Mouse (Mus musculus) lung, postnatal 0 days (tissue): Measurements from ENCODE around the gene Rtbdn. TPM values are rescaled to one million over a fixed set of nuclear protein-coding genes. Genes with fewer than 3 reads are reported as not detected.

Source experiments
- ATAC-seq: fragments of 200-750 bp; cut with Nextera tagmentation; 2 replicates; pipeline ENCODE4 v1.8.0; 2017; ENCODE audit warnings: moderate library complexity
- DNase-seq: peaks from one replicate; pipeline ENCODE4 v3.0.0-alpha.2; 2016; ENCODE audit warnings: low spot score
- H3K27ac ChIP-seq: fragments of 300-500 bp; sonication (generic); 2 replicates; pipeline ENCODE4 v1.5.1; 2014; ENCODE audit warnings: antibody characterized with exemption, mild to moderate bottlenecking, low read length, mixed read lengths
- H3K27me3 ChIP-seq: fragments of 300-500 bp; sonication (generic); replicated peaks from 2 replicates; pipeline ENCODE4 v1.6.1; 2014; ENCODE audit warnings: low read length, mixed read lengths; ENCODE audit not compliant: insufficient read depth
- H3K36me3 ChIP-seq: fragments of 300-500 bp; sonication (generic); 2 replicates; pipeline ENCODE4 v1.6.1; 2014; ENCODE audit warnings: low read length, mixed read lengths; ENCODE audit not compliant: insufficient read depth
- H3K4me1 ChIP-seq: fragments of 300-500 bp; sonication (generic); 2 replicates; pipeline ENCODE4 v1.6.1; 2014; ENCODE audit warnings: antibody characterized with exemption, low read depth, low read length, mixed read lengths; ENCODE audit not compliant: insufficient read depth
- H3K4me2 ChIP-seq: fragments of 300-500 bp; sonication (generic); replicated peaks from 2 replicates; pipeline ENCODE4 v1.6.1; 2014; ENCODE audit warnings: low read depth, mild to moderate bottlenecking, low read length, moderate library complexity, mixed read lengths
- H3K4me3 ChIP-seq: fragments of 300-500 bp; sonication (generic); 2 replicates; pipeline ENCODE4 v1.5.1; 2014; ENCODE audit warnings: low read depth, low read length
- H3K9ac ChIP-seq: fragments of 300-500 bp; sonication (generic); replicated peaks from 2 replicates; pipeline ENCODE4 v1.6.1; 2014; ENCODE audit warnings: low read depth, mild to moderate bottlenecking
- H3K9me3 ChIP-seq: fragments of 300-500 bp; sonication (generic); 2 replicates; pipeline ENCODE4 v1.6.1; 2016; ENCODE audit warnings: low read length, mixed read lengths
- CTCF ChIP-seq: IDR thresholded peaks from 2 replicates; pipeline ENCODE4 v1.5.1; 2016; ENCODE audit warnings: antibody characterized with exemption, mild to moderate bottlenecking
- EP300 ChIP-seq: IDR thresholded peaks from 2 replicates; pipeline ENCODE4 v1.6.1; 2016; ENCODE audit warnings: antibody characterized with exemption, mild to moderate bottlenecking, control low read depth
- WGBS: fragments of 180-500 bp; shearing (Covaris S2); extraction: QIAGEN DNeasy Blood & Tissue Kit; methylation state at CpG from one replicate; pipeline ENCODE4 v1.1.7; 2014; 5-methylcytosine and 5-hydroxymethylcytosine counted together
- polyA plus RNA-seq: library from polyadenylated mRNA; unstranded; fragments of >200 nt; fragmentation: Nextera tagmentation; extraction: Ambion mirVana; gene quantifications from 2 replicates; pipeline ENCODE4 v1.2.1, GENCODE M21; 2015

Gene Rtbdn
- polyA plus RNA-seq, 1 experiment from 2014 or later: not detected

- Histone ChIP-seq H3K4me2 (no peak overlapping the region), H3K9me3 (no peaks in the 10 kb centered on the region), H3K27ac (no peak overlapping the region), H3K4me1 (no peaks in the 10 kb centered on the region), H3K9ac (no peak overlapping the region), H3K4me3 (peak overlapping the region; percentile 32; the same call in 1 of the 2 replicates), H3K27me3 (peaks cover 48% of the 10 kb centered on the region), H3K36me3 (no peaks in the 10 kb centered on the region)
- TF ChIP-seq CTCF: no peak
- TF ChIP-seq EP300: no peak
- ATAC-seq (no peak), DNase-seq (no peak)
- WGBS: 8% methylated on average over 11 of the region's 11 CpGs
Observed at GRCm38 (mm10) chr8:84945235-84945632, 1.6 kb upstream of the Rtbdn start.

- DNase-seq: no peak
- H3K4me3 ChIP-seq: peak overlapping the region; percentile 32
- no peak overlapping the region for H3K27ac ChIP-seq
- H3K27me3 ChIP-seq: peaks cover 48% of the 10 kb centered on the region
- no peaks in the 10 kb centered on the region for H3K9me3 ChIP-seq
- H3K36me3 ChIP-seq: no peaks in the 10 kb centered on the region
- H3K4me1 ChIP-seq: no peaks in the 10 kb centered on the region
- ATAC-seq: no peak
- peak; percentile 35 for TF ChIP-seq CTCF
- no peak for TF ChIP-seq EP300
- no peak overlapping the region for H3K9ac ChIP-seq
- WGBS: 1% methylated on average over 21 of the region's 67 CpGs
- peak overlapping the region; percentile 55 for H3K4me2 ChIP-seq
Observed at GRCm38 (mm10) chr8:84945633-84946527, 911 bp upstream of the Rtbdn start.

GRCm38 (mm10) chr8:84947241-84947545, 402 bp downstream of the Rtbdn start:
- no peaks in the 10 kb centered on the region for H3K9me3 ChIP-seq
- H3K9ac ChIP-seq: no peak overlapping the region
- H3K4me2 ChIP-seq: no peak overlapping the region
- no peaks in the 10 kb centered on the region for H3K36me3 ChIP-seq
- ATAC-seq (peak; percentile 33; the same call in 1 of the 2 replicates), DNase-seq (peak; percentile 58)
- peaks cover 48% of the 10 kb centered on the region for H3K27me3 ChIP-seq
- H3K27ac ChIP-seq: no peak overlapping the region
- H3K4me1 ChIP-seq: no peaks in the 10 kb centered on the region
- H3K4me3 ChIP-seq: no peak overlapping the region
- TF ChIP-seq EP300: no peak
- no peak for TF ChIP-seq CTCF
- WGBS: 14% methylated on average over 9 of the region's 9 CpGs

GRCm38 (mm10) chr8:84949753-84950152, 3.0 kb downstream of the Rtbdn start:
- Histone ChIP-seq H3K4me2 (no peak overlapping the region), H3K9ac (no peak overlapping the region), H3K36me3 (no peaks in the 10 kb centered on the region), H3K4me3 (no peak overlapping the region), H3K27ac (no peak overlapping the region), H3K27me3 (peaks cover 35% of the 10 kb centered on the region), H3K9me3 (no peaks in the 10 kb centered on the region), H3K4me1 (no peaks in the 10 kb centered on the region)
- no peak for TF ChIP-seq CTCF
- TF ChIP-seq EP300: no peak
- ATAC-seq (no peak), DNase-seq (no peak)
- 18% methylated on average over 12 of the region's 12 CpGs for WGBS

- 9% methylated on average over 18 of the region's 18 CpGs for WGBS
- DNase-seq: peak; percentile 56
- peak overlapping the region; percentile 27; the same call in 1 of the 2 replicates for H3K4me2 ChIP-seq
Observed at GRCm38 (mm10) chr8:84952612-84953255, 5.9 kb downstream of the Rtbdn start.

GRCm38 (mm10) chr8:84956768-84957167, 10.0 kb downstream of the Rtbdn start:
- Histone ChIP-seq H3K27ac (no peak overlapping the region), H3K4me1 (no peaks in the 10 kb centered on the region), H3K9me3 (no peaks in the 10 kb centered on the region), H3K4me2 (no peak overlapping the region), H3K9ac (no peak overlapping the region), H3K4me3 (no peak overlapping the region), H3K27me3 (no peaks in the 10 kb centered on the region), H3K36me3 (no peaks in the 10 kb centered on the region)
- DNase-seq (peak; percentile 71), ATAC-seq (no peak)
- peak; percentile 85 for TF ChIP-seq CTCF
- TF ChIP-seq EP300: no peak
- 44% methylated on average over 2 of the region's 2 CpGs for WGBS

More at GRCm38 (mm10) chr8:84952612-84953255, 5.9 kb downstream of the Rtbdn start:
- Histone ChIP-seq H3K27me3 (peaks cover 8% of the 10 kb centered on the region; the same call in 1 of the 2 replicates), H3K9me3 (no peaks in the 10 kb centered on the region), H3K4me1 (no peaks in the 10 kb centered on the region), H3K4me3 (no peak overlapping the region), H3K27ac (no peak overlapping the region), H3K36me3 (no peaks in the 10 kb centered on the region), H3K9ac (no peak overlapping the region)
- TF ChIP-seq EP300 (no peak), CTCF (no peak)
- peak; percentile 77 for ATAC-seq
